Mouse (Mus musculus): Measurements from ENCODE around the gene Gp1ba.

DNA sequence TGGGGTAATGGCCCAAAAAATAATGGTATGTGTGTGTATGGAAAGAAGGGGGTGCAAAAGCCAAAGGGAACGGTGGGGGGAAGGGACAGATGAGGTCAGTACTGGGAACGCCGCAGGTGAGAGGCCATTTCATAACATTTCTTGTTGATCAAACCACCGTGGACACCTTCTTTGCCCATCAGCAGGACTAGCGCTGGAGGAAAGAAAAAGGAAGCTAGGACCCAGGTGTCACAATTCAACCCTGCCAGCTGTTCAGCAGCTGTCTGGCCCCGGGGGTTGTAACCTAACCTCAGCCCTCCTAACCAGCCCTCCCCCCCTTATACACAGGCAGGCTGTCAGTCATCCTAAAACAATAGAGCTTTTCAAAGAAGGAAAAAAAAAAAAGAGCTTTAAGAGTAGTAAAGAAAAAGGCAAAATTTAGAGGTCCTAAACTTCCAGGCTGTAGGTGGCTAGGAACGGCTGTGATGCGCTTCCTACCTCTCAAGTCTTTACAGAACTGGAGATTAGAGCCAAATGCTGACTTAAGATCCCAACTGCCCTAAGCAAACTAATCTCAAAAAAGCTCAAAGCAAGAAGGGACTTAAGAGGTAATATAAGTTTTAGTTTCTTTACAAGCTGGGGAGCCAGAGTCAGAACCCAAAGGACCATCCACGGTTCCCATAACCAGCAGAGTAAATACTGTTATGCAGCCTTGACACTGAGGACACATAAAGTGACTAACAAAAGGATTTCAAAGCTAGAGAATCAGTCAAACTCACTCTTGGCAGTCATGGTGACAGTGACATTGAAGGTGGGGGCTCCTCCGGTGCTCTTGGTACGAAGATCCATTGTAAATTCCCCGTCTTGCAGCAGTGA is 13.3 kb downstream of the Gp1ba start:
- no peak for TF ChIP-seq ZC3H11A (IDR thresholded peaks at IDR 0.05; ENCODE audit: borderline replicate concordance, low read depth, low read length)
- no peak for TF ChIP-seq MAFK (IDR thresholded peaks at IDR 0.05; ENCODE audit: insufficient read depth, low read depth, low read length)
- no peak for TF ChIP-seq ZNF384 (IDR thresholded peaks at IDR 0.05; ENCODE audit: low read depth, low read length)
- TF ChIP-seq CHD2 (IDR thresholded peaks at IDR 0.05; ENCODE audit: low read depth, low read length): peak; percentile 51; the same call in 1 of the 2 replicates
